Mouse (Mus musculus) heart, postnatal 0 days (tissue): Measurements from ENCODE around the gene 1110059G10Rik.

ENCODE experiments used
- CTCF ChIP-seq: IDR thresholded peaks from 2 replicates; pipeline ENCODE4 v1.5.1; 2016; ENCODE audit warnings: antibody characterized with exemption, control low read depth, low read depth
- EP300 ChIP-seq: IDR thresholded peaks from 2 replicates; pipeline ENCODE4 v1.6.1; 2016; ENCODE audit warnings: antibody characterized with exemption, low read depth

- TF ChIP-seq CTCF (no peak), EP300 (no peak)
These were observed 28.4 kb downstream of the 1110059G10Rik start for GRCm38 (mm10) chr9:122922436-122922835.
